Mouse (Mus musculus): ENCODE measurements at regions not wholly inside any gene's neighbourhood (a gene's known extent, or its start where the extent isn't known, plus 50 kb on each side); places are given as distances from the start of the nearest gene placed in this dataset.

DNA sequence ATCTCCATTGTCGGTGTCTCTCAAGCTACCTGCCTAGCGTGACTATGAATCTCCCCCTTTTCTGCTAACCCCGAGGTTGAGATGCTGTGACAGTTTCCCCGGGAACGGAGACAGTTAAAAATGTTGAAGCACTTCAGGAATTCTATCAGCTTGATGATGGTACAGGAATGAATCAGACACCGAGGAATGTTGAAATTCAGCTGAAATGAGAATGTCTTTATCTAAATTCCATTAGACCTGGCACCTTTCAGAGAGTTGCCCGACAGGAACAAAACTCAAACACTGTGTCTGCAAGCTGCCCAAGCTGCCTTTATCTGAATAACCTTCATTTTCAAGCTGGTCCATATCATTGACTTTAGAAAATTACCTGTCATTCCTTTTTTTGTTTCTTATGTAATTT is 82.4 kb downstream of the 1190002N15Rik start:
- no peak for TF ChIP-seq POLR2A (IDR thresholded peaks at IDR 0.05; ENCODE audit: control insufficient read depth, extremely low read depth, insufficient read depth, low read length, poor library complexity)
- TF ChIP-seq CTCF (IDR thresholded peaks at IDR 0.05; ENCODE audit: borderline replicate concordance, control insufficient read depth, extremely low read depth, insufficient read depth, low read length, poor library complexity), result no peak

Data from thymus, adult 2 months (tissue).